Mouse (Mus musculus) hindbrain, embryonic 14.5 days (tissue): ENCODE results near the gene Gga1. TPM values are rescaled to one million over a fixed set of nuclear protein-coding genes. Genes with fewer than 3 reads are reported as not detected.

Experiments
- ATAC-seq: fragments of 200-750 bp; cut with Nextera tagmentation; 2 replicates; pipeline ENCODE4 v1.8.0; 2017; ENCODE audit warnings: moderate number of reproducible peaks, mild to moderate bottlenecking, moderate TSS enrichment, moderate library complexity; ENCODE audit not compliant: low FRiP score
- DNase-seq: peaks from one replicate; pipeline ENCODE4 v3.0.0-alpha.2; 2015; ENCODE audit warnings: low spot score
- H3K27ac ChIP-seq: fragments of 300-500 bp; sonication (generic); 2 replicates; pipeline ENCODE4 v1.5.1; 2014; ENCODE audit warnings: mild to moderate bottlenecking, moderate library complexity
- H3K27me3 ChIP-seq: fragments of 300-500 bp; sonication (generic); 2 replicates; pipeline ENCODE4 v1.6.1; 2014; ENCODE audit warnings: mild to moderate bottlenecking, low read length, mixed read lengths; ENCODE audit not compliant: control insufficient read depth, insufficient read depth
- H3K36me3 ChIP-seq: fragments of 300-500 bp; sonication (generic); replicated peaks from 2 replicates; pipeline ENCODE4 v1.6.1; 2014; ENCODE audit not compliant: control insufficient read depth, insufficient read depth
- H3K4me1 ChIP-seq: fragments of 300-500 bp; sonication (generic); replicated peaks from 2 replicates; pipeline ENCODE4 v1.6.1; 2014; ENCODE audit warnings: antibody characterized with exemption, low read length, mixed read lengths; ENCODE audit not compliant: control insufficient read depth, insufficient read depth
- H3K4me2 ChIP-seq: fragments of 300-500 bp; sonication (generic); replicated peaks from 2 replicates; pipeline ENCODE4 v1.6.1; 2014; ENCODE audit warnings: mild to moderate bottlenecking, moderate library complexity
- H3K4me3 ChIP-seq: fragments of 300-500 bp; sonication (generic); replicated peaks from 2 replicates; pipeline ENCODE4 v1.5.1; 2014; ENCODE audit warnings: mild to moderate bottlenecking, low read length
- H3K9ac ChIP-seq: fragments of 300-500 bp; sonication (generic); 2 replicates; pipeline ENCODE4 v1.6.1; 2014
- H3K9me3 ChIP-seq: fragments of 300-500 bp; sonication (generic); 2 replicates; pipeline ENCODE4 v1.6.1; 2016; ENCODE audit warnings: low read length; ENCODE audit not compliant: control insufficient read depth
- WGBS: fragments of 180-500 bp; shearing (Covaris S2); extraction: QIAGEN DNeasy Blood & Tissue Kit; methylation state at CpG from one replicate; pipeline ENCODE4 v1.1.7; 2014; 5-methylcytosine and 5-hydroxymethylcytosine counted together
- polyA plus RNA-seq: library from polyadenylated mRNA; unstranded; fragments of >200 nt; fragmentation: Nextera tagmentation; extraction: Ambion mirVana; gene quantifications from 2 replicates; pipeline ENCODE4 v1.2.1, GENCODE M21; 2014

Gga1 gene
- polyA plus RNA-seq, 1 experiment from 2014 or later: 43.0 TPM

DNA sequence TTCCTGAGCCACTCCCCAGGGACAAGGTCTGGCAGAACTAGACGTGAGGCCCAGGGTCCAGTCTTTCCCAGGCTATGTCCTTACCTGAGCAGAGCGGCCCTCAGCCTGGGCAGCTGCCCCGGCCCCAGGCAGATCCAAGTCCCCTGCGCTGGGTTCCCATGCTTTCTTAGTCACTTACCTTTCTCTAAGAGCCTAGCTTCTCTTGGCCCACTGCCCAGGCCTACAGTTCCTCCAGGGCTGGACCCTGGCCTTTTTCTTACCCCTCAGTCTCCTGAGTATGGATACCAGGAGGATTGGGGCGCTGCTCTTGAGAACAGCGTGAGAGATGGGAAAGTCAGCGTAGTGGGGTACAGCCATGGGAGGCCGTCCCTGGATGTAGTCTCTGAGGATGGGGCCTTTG is 3.4 kb downstream of the Gga1 start:
- DNase-seq (no peak), ATAC-seq (no peak)
- Histone ChIP-seq H3K4me2 (no peak overlapping the region), H3K27me3 (no peaks in the 10 kb centered on the region), H3K36me3 (peaks cover 57% of the 10 kb centered on the region), H3K9ac (no peak overlapping the region), H3K4me3 (no peak overlapping the region), H3K9me3 (no peaks in the 10 kb centered on the region), H3K27ac (no peak overlapping the region), H3K4me1 (peaks cover 22% of the 10 kb centered on the region)
- WGBS: 95% methylated on average over 8 of the region's 8 CpGs

DNA sequence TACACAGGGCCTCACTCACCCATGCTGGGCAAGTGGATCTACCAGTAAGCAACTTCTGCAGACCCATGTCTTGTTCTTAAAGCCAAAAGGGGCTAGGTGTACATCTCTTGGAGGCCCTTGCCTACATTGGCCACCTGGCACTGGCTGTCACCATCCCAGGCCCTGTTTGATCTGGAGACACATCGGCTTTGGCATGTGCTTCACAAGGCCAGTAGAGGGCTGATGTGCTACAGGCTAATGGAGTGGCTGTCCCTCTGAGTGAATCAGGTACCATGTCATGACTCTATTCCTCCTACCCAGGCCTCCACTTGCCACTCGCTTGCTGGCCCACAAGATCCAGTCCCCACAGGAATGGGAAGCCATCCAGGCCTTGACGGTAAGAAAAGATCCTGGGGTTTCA is 4.8 kb downstream of the Gga1 start:
- no peaks in the 10 kb centered on the region for H3K9me3 ChIP-seq
- H3K9ac ChIP-seq: no peak overlapping the region
- peaks cover 71% of the 10 kb centered on the region for H3K36me3 ChIP-seq
- ATAC-seq: no peak
- H3K4me2 ChIP-seq: no peak overlapping the region
- no peaks in the 10 kb centered on the region for H3K27me3 ChIP-seq
- WGBS: 91% methylated on average over 3 of the region's 3 CpGs
- H3K27ac ChIP-seq: no peak overlapping the region
- DNase-seq: no peak
- H3K4me1 ChIP-seq: peaks cover 12% of the 10 kb centered on the region
- H3K4me3 ChIP-seq: no peak overlapping the region

DNA sequence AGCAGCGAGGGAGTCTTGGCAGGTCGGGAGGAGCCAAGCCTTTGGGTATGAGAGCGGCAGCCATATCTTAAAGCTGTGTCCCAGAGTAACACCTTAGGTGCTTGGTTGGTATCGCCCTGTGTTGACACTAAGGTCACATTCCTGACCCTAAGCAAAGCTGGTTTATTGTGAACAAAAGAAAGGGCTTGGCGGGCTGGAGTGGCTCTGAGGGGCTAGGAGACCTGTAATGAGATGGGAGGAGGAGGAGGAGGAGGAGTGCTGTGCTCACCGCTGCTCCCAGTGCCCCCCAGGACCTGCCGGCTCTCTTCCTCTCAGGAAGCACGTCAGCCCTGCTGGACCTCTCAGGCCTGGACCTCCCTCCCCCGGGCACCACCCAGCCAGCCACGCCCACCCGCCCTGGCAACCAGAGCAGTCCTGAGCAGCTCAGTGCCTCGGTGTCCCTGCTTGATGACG is 12.4 kb downstream of the Gga1 start:
- H3K4me1 ChIP-seq: no peaks in the 10 kb centered on the region
- no peaks in the 10 kb centered on the region for H3K27me3 ChIP-seq
- H3K27ac ChIP-seq: no peak overlapping the region
- whole genome bisulfite sequencing: 30% methylated on average over 13 of the region's 13 CpGs
- DNase-seq (no peak), ATAC-seq (no peak)
- no peak overlapping the region for H3K9ac ChIP-seq
- no peaks in the 10 kb centered on the region for H3K9me3 ChIP-seq
- no peak overlapping the region for H3K4me2 ChIP-seq
- H3K4me3 ChIP-seq: no peak overlapping the region
- peaks cover 85% of the 10 kb centered on the region for H3K36me3 ChIP-seq

DNA sequence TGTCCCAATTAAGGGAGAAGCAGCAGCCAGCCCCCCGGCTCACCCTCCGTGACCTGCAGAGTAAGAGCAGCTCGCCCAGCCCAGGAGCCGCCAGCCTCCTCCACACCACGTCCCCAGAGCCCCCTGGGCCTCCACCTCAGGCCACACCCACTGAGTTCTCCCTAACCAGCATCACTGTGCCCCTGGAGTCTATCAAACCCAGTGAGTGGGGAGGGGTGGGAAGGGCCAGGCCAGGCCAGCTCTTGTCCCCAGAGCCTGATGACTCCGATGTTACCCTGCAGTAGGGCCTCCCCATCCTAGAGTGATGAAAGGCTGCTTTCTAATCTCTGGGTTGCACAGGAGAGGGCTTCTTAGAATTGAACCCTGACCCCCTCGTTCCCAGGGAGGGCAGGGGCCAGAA is 15.4 kb downstream of the Gga1 start:
- DNase-seq (no peak), ATAC-seq (no peak)
- Histone ChIP-seq H3K9ac (no peak overlapping the region), H3K4me2 (no peak overlapping the region), H3K4me1 (no peaks in the 10 kb centered on the region), H3K9me3 (no peaks in the 10 kb centered on the region), H3K27me3 (no peaks in the 10 kb centered on the region), H3K36me3 (peaks cover 65% of the 10 kb centered on the region), H3K27ac (no peak overlapping the region), H3K4me3 (no peak overlapping the region)
- 61% methylated on average over 7 of the region's 7 CpGs for WGBS

DNA sequence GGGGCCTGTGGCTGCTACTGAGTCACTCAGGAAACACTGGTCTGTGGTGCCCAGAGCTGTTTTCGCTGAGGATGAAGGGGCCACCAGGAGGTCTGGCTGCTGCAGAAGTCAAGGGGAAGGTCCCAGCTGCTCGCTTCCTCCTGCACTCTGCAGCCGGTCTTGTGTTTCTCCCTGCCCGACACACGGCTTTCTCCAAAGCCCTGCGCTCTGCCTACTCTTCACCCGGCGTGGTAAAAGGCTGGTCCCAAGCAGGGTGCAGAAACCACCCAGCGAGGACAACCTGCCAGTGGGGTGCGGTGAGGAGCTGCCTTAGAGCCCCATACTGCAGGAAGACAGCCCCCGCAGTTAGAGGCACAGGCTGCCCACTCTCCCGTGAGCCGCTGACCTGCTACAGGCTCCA is 17.7 kb downstream of the Gga1 start:
- WGBS: 81% methylated on average over 13 of the region's 13 CpGs
- Histone ChIP-seq H3K9me3 (no peaks in the 10 kb centered on the region), H3K36me3 (peaks cover 47% of the 10 kb centered on the region), H3K4me3 (no peak overlapping the region), H3K4me2 (no peak overlapping the region), H3K9ac (no peak overlapping the region), H3K27ac (0 out of 2 replicates have a peak overlapping the region, but pooled peaks have one; percentile 5), H3K27me3 (peaks cover 5% of the 10 kb centered on the region; the same call in 1 of the 2 replicates), H3K4me1 (peaks cover 2% of the 10 kb centered on the region)
- DNase-seq: no peak
- ATAC-seq: no peak

DNA sequence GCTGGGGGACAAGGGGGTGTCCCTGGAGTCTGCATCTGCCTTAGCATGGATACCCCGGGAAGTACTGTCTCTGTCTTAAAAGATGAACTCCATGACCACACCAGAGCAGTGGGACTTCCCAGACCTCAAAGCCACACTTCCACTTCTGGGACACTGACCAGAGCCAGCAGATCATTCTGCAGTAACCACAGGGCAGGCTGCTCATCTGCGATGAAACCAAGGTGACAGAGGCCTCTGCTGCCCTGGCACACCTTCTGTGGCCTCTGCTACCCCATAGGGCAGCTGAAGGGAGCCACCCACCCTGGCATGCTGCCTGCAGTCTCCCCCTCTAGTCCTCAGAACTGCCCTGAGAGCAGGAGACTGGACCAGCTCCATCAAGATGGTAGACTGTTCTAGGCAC is 18.8 kb downstream of the Gga1 start:
- no peak overlapping the region for H3K4me3 ChIP-seq
- no peak overlapping the region for H3K27ac ChIP-seq
- H3K4me2 ChIP-seq: no peak overlapping the region
- H3K9ac ChIP-seq: no peak overlapping the region
- ATAC-seq (no peak), DNase-seq (no peak)
- H3K4me1 ChIP-seq: peaks cover 7% of the 10 kb centered on the region
- H3K27me3 ChIP-seq: peaks cover 13% of the 10 kb centered on the region
- WGBS: 83% methylated on average over 2 of the region's 2 CpGs
- no peaks in the 10 kb centered on the region for H3K9me3 ChIP-seq
- peaks cover 40% of the 10 kb centered on the region for H3K36me3 ChIP-seq

DNA sequence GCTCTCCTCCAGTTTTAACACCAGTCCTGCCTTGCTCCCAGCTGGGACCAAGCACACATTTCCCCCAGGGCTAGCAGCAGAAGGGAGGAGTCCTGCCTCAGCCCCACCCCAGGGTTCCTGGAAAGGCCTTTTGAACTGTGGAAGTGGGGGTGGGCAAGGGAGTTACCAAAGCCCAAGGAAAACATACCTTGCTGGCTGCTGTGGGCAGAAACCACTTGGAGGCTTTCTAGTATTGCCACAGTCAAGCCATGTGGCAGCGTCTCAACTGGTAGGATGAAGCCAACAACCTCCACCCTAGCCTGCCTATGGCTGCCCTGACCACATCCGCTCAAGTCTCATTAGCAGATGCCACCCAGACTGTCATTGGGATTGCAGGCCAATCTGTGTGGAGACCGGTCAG is 19.2 kb downstream of the Gga1 start:
- 78% methylated on average over 3 of the region's 3 CpGs for WGBS
- ATAC-seq (no peak), DNase-seq (no peak)
- H3K36me3 ChIP-seq: peaks cover 36% of the 10 kb centered on the region
- H3K4me2 ChIP-seq: no peak overlapping the region
- H3K9ac ChIP-seq: no peak overlapping the region
- no peak overlapping the region for H3K27ac ChIP-seq
- H3K9me3 ChIP-seq: no peaks in the 10 kb centered on the region
- no peak overlapping the region for H3K4me3 ChIP-seq
- peaks cover 7% of the 10 kb centered on the region for H3K4me1 ChIP-seq
- H3K27me3 ChIP-seq: peaks cover 17% of the 10 kb centered on the region

DNA sequence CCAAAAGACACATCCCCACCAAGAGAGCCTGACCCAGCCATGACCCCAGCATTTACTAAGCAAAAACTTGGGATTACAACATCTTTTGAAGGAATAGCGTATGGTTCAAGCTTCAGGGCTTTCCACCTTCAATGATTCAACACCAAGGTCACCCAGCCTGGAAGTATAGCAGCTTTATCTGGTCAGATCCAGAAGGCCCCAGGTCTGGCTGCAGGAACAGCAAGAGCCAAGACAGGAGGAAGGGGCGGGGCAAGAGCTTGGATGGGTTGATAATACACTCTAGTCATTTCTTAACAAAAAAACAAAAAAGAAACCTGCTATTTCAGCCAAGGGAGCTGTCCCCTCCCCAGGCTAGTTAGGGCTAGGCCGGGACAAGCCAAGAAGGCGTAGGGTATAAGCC is 20.5 kb downstream of the Gga1 start:
- H3K4me1 ChIP-seq: peaks cover 7% of the 10 kb centered on the region
- no peak overlapping the region for H3K4me3 ChIP-seq
- ATAC-seq (no peak), DNase-seq (no peak)
- H3K9me3 ChIP-seq: no peaks in the 10 kb centered on the region
- no peak overlapping the region for H3K9ac ChIP-seq
- WGBS: 92% methylated on average over 4 of the region's 4 CpGs
- H3K27ac ChIP-seq: no peak overlapping the region
- peaks cover 17% of the 10 kb centered on the region for H3K27me3 ChIP-seq
- peaks cover 23% of the 10 kb centered on the region for H3K36me3 ChIP-seq
- no peak overlapping the region for H3K4me2 ChIP-seq

DNA sequence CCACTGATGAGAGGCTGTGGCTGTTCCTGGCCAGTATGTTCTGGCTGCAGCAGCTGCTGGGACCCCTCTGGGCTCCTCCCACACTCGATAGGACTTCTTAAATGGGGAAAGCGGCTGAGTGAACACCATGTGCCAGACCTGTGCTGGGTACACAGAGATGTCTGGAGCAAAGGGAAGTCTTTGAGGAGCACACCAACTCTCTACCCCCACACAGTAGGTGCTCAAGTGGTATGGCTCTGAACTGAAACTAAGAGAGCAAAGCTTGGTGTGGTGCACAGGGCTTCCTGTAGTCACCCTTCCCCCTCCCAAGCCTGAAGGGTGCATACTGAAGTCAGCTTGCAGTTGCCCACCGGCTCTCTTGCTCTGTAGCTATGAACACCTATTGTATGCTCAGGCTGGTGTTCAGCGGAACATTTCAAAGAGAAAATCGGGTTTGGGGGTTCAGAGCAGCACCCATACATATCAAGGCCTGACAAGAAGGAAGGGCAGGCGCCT is 21.6 kb downstream of the Gga1 start:
- Histone ChIP-seq H3K9ac (no peak overlapping the region), H3K4me1 (peaks cover 7% of the 10 kb centered on the region), H3K9me3 (no peaks in the 10 kb centered on the region), H3K36me3 (peaks cover 13% of the 10 kb centered on the region), H3K4me3 (no peak overlapping the region), H3K4me2 (no peak overlapping the region), H3K27me3 (peaks cover 17% of the 10 kb centered on the region), H3K27ac (no peak overlapping the region)
- no peak for DNase-seq
- ATAC-seq: no peak
- 59% methylated on average over 6 of the region's 6 CpGs for WGBS

DNA sequence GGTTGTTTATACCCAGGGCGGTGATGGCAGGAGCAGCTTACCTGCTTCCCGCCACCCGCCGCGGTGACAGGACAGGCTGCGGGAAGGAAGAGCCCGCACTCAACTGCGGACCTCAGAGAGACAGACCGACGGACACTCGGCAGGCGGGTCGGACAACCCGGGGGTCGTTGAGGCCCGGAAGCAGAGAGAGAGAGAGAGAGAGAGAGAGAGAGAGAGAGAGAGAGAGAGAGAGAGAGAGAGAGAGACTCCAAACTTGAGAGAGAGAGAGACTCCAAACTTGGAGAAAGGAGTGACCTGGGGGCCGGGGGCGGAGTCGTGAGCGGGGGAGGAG is 22.4 kb downstream of the Gga1 start, which contains the start of gene Gm49510:
Gene Gm49510 (plus strand): TSS at position 259 of the 331 bp plus-strand sequence.
- Histone ChIP-seq H3K9me3 (no peaks in the 10 kb centered on the region), H3K27me3 (peaks cover 17% of the 10 kb centered on the region), H3K9ac (peak within 1 kb of the TSS; percentile 55), H3K4me2 (peak within 1 kb of the TSS; percentile 79), H3K27ac (no peak within 1 kb of the TSS), H3K36me3 (peaks cover 9% of the 10 kb centered on the region), H3K4me1 (peaks cover 7% of the 10 kb centered on the region), H3K4me3 (peak within 1 kb of the TSS; percentile 40)
- ATAC-seq (no peak), DNase-seq (no peak)
- 4% methylated on average over 17 of the region's 20 CpGs for WGBS
